Mouse (Mus musculus) hindbrain, embryonic 16.5 days (tissue): Measurements from ENCODE around the gene Gm14226. TPM values are rescaled to one million over a fixed set of nuclear protein-coding genes. Genes with fewer than 3 reads are reported as not detected.
"Not testable (repeated sequence)": the region's sequence is repeated elsewhere in the genome, so short reads cannot be mapped to it uniquely, and the experiment has no call there.

Experiments
- ATAC-seq: fragments of 200-750 bp; cut with Nextera tagmentation; 2 replicates; pipeline ENCODE4 v1.8.0; 2017; ENCODE audit warnings: moderate TSS enrichment, moderate library complexity
- H3K27ac ChIP-seq: fragments of 300-500 bp; sonication (generic); 2 replicates; pipeline ENCODE4 v1.5.1; 2014; ENCODE audit warnings: low read depth, mild to moderate bottlenecking, control low read depth, low read length, moderate library complexity
- H3K27me3 ChIP-seq: fragments of 300-500 bp; sonication (generic); replicated peaks from 2 replicates; pipeline ENCODE4 v1.6.1; 2014; ENCODE audit warnings: low read length; ENCODE audit not compliant: control insufficient read depth, insufficient read depth
- H3K36me3 ChIP-seq: fragments of 300-500 bp; sonication (generic); 2 replicates; pipeline ENCODE4 v1.6.1; 2014; ENCODE audit warnings: mild to moderate bottlenecking, low read length, moderate library complexity, mixed read lengths; ENCODE audit not compliant: control insufficient read depth, insufficient read depth
- H3K4me1 ChIP-seq: fragments of 300-500 bp; sonication (generic); 2 replicates; pipeline ENCODE4 v1.6.1; 2014; ENCODE audit warnings: low read depth, low read length; ENCODE audit not compliant: control insufficient read depth, insufficient read depth
- H3K4me2 ChIP-seq: fragments of 300-500 bp; sonication (generic); 2 replicates; pipeline ENCODE4 v1.6.1; 2014; ENCODE audit warnings: mild to moderate bottlenecking, low read length, control low read depth, moderate library complexity
- H3K4me3 ChIP-seq: fragments of 300-500 bp; sonication (generic); 2 replicates; pipeline ENCODE4 v1.5.1; 2014; ENCODE audit warnings: mild to moderate bottlenecking, low read length, control low read depth, moderate library complexity
- H3K9ac ChIP-seq: fragments of 300-500 bp; sonication (generic); 2 replicates; pipeline ENCODE4 v1.6.1; 2014; ENCODE audit warnings: low read depth, mild to moderate bottlenecking, control low read depth, low read length, moderate library complexity
- H3K9me3 ChIP-seq: fragments of 300-500 bp; sonication (generic); 2 replicates; pipeline ENCODE4 v1.6.1; 2014; ENCODE audit warnings: mild to moderate bottlenecking, low read length, moderate library complexity; ENCODE audit not compliant: control insufficient read depth
- WGBS: fragments of 180-500 bp; shearing (Covaris S2); extraction: QIAGEN DNeasy Blood & Tissue Kit; methylation state at CpG from one replicate; pipeline ENCODE4 v1.1.7; 2014; 5-methylcytosine and 5-hydroxymethylcytosine counted together
- polyA plus RNA-seq: library from polyadenylated mRNA; unstranded; fragments of >200 nt; fragmentation: Nextera tagmentation; extraction: Ambion mirVana; gene quantifications from 2 replicates; pipeline ENCODE4 v1.2.1, GENCODE M21; 2015

Gene Gm14226
- polyA plus RNA-seq, 1 experiment from 2014 or later, result 0.19 TPM

DNA sequence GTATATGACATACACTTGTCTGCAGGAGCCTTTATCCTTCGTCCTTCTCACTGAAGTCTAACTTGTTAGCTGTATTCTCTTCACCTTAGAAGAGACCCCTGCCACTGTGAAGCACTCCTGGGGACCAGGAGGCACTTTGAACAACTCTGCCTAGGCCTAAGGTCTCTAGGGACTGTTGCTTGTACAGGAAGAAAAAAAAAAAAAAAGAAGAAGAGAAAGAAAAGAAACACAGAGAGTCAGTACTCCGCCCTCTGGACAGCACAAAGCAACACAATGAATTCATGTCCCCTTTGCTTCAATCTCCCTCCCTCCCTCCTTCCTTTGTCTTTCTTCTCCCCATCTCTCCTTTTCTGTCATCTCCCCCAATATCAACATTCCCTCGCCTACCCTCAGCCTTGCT, 27.0 kb downstream of the Gm14226 start:
- 69% methylated on average over 3 of the region's 3 CpGs for WGBS
- no peaks in the 10 kb centered on the region for H3K27me3 ChIP-seq
- H3K4me3 ChIP-seq, result no peak overlapping the region
- no peak overlapping the region for H3K27ac ChIP-seq
- H3K36me3 ChIP-seq, result no peaks in the 10 kb centered on the region
- H3K9me3 ChIP-seq, result no peaks in the 10 kb centered on the region
- ATAC-seq, result no peak
- H3K9ac ChIP-seq, result no peak overlapping the region
- H3K4me1 ChIP-seq, result peaks cover 2% of the 10 kb centered on the region
- no peak overlapping the region for H3K4me2 ChIP-seq

DNA sequence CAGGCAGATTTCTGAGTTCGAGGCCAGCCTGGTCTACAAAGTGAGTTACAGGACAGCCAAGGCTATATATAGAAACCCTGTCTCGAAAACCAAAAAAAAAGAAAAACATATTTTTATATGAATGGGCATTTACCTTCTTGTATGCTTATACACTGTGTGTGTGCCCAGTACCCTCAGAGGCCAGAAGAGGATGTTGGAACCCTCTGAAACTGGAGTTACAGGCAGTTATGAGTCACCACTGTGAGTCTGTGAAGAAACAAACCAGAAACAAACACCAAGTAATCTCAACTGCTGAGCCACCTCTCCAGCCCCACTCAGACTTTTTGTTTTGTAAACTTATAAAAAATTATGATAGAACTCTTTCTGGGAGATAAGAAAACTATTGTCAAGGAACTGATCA, 28.7 kb downstream of the Gm14226 start:
- Histone ChIP-seq H3K9ac (no peak overlapping the region), H3K27me3 (no peaks in the 10 kb centered on the region), H3K36me3 (no peaks in the 10 kb centered on the region), H3K4me2 (no peak overlapping the region), H3K4me3 (no peak overlapping the region), H3K27ac (no peak overlapping the region), H3K9me3 (no peaks in the 10 kb centered on the region), H3K4me1 (peaks cover 5% of the 10 kb centered on the region)
- WGBS, result 85% methylated on average over 2 of the region's 2 CpGs
- no peak for ATAC-seq

DNA sequence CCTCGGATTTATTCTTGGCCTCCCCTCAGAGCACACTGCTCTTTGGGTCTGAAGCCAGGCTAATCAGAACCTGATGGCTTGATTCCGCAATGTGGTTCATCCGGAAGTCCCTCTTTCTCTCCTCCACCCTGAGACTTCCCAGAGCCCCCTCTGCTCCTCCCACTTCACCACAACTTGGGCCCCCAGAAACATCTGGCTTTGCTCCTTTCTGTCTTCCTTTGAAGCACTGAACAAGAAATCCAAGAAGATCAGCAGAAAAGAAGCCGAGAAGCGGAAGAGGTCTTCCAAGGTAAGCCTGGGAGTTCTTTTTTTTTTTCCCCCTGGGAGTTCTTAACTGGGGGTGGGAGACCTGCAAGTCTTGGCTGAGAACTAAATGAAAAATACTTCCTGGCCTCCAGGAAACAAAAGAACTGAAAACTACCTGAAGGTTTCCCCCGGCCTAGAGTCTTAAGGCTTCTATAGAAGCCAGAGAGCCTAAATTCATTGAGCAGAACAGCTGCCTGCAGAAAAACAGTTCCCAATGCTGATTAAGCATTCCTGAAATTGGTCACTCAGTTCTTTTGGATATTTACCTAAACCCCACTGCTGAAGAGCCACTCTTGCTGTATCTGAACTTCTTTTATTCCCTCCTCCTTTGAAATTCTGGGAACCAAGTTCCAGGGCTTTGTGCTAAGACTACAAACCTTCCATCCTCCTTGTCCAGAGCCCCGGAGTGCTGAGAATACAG, 29.5 kb downstream of the Gm14226 start:
- Histone ChIP-seq H3K4me1 (peaks cover 5% of the 10 kb centered on the region), H3K9me3 (no peaks in the 10 kb centered on the region), H3K4me3 (no peak overlapping the region), H3K4me2 (no peak overlapping the region), H3K36me3 (no peaks in the 10 kb centered on the region), H3K27ac (no peak overlapping the region), H3K27me3 (no peaks in the 10 kb centered on the region), H3K9ac (no peak overlapping the region)
- ATAC-seq, result no peak
- 73% methylated on average over 7 of the region's 7 CpGs for WGBS

DNA sequence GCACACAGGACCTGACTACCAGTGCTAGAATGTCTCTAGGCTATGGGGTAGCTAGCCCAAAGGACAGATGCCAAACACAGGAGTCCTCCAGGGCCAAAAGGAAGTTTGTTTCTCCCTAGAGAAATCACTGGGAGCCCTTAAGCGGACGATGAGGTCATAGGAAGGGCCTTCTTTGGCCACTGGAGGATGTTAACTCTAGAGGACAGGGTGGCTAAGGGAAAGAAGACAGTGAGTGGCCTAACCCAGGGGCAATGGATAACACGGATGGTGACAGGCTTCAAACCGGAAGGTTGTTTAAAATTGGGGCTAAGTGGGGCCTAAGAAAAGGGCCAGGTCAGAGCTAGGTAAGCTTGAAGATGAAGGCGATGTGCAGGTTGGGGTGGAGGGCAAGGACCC, 32.0 kb downstream of the Gm14226 start:
- no peaks in the 10 kb centered on the region for H3K27me3 ChIP-seq
- no peaks in the 10 kb centered on the region for H3K36me3 ChIP-seq
- ATAC-seq, result no peak
- peaks cover 5% of the 10 kb centered on the region for H3K4me1 ChIP-seq
- H3K9me3 ChIP-seq, result no peaks in the 10 kb centered on the region
- peak overlapping the region; percentile 75 for H3K9ac ChIP-seq
- peak overlapping the region; percentile 60 for H3K4me2 ChIP-seq
- peak overlapping the region; percentile 52 for H3K4me3 ChIP-seq
- WGBS, result 18% methylated on average over 5 of the region's 5 CpGs
- peak overlapping the region; percentile 90 for H3K27ac ChIP-seq

DNA sequence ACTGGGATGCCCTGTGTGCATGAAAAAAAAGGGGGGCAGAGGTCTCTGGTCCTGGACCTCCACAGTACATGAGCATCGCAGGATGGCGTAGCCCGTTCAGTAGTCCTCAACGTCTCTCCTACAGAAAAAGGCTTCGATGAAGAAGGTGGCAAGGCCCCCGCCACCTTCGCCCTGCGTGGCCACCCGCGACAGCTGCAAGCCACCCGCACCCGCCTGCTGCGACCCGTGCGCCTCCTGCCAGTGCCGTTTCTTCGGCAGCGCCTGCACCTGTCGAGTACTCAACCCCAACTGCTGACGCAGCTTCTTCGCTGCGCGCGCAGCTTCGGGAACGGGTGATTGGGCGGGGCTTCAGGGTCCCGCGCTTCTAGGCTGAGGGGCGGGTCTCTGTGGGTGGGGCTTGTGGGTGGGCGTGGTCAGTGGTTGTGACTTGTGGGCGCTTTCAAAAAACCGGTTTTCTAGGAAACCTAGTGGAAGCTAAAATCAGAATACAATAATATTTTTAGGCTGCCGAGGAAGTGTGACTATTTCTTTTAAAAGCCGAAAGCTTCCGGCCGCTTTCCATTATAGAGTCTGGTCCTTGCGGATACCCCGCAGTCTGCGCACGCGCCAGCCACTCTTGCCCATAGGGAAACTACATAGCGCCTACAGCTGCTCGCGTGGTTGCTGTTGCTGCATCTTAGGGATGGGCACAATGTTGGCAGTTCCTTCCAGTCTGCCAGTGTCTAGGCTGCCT, 32.6 kb downstream of the Gm14226 start:
- peak overlapping the region; percentile 90 for H3K27ac ChIP-seq
- peak overlapping the region; percentile 60 for H3K4me2 ChIP-seq
- H3K9ac ChIP-seq, result peak overlapping the region; percentile 75
- no peaks in the 10 kb centered on the region for H3K9me3 ChIP-seq
- H3K27me3 ChIP-seq, result no peaks in the 10 kb centered on the region
- H3K36me3 ChIP-seq, result no peaks in the 10 kb centered on the region
- H3K4me1 ChIP-seq, result peaks cover 5% of the 10 kb centered on the region
- ATAC-seq, result peak; percentile 96
- H3K4me3 ChIP-seq, result peak overlapping the region; percentile 52
- WGBS, result under 1% methylated on average over 45 of the region's 45 CpGs

DNA sequence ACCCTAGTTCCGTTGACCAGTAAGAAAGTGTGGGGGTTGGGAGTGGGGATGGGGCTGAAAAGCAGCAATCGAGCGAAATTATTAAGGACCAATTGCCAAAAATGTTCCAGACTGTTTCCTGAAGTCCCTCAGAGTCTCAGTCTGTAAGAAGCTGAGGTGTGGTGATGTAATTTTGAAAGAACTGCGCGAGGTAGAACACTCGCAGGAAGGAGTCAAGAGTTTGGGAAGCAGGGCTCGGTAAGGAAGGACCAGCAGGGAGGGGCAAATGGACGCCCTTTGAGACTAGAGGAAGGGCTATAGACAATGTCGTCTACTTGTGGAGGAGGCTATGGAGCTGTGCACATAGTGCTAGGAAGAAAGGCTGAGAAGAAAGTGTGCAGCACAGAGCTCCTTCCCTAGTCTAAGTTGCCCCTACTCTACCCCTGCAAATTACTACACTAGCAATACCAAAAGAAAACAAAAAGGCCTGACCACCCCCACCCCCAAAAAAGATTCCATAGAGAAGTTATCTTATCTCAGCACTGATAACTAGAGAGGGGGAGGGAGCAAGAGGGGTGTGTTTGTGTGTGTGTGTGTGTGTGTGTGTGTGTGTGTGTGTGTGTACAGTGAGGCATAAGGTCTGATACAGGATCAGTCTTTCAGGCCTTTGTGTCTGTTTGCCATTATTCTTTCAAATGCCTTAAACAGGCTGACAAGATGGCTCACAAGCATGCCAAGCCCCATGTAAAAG, 33.7 kb downstream of the Gm14226 start:
- no peaks in the 10 kb centered on the region for H3K27me3 ChIP-seq
- WGBS, result 26% methylated on average over 9 of the region's 9 CpGs
- no peaks in the 10 kb centered on the region for H3K36me3 ChIP-seq
- peaks cover 5% of the 10 kb centered on the region for H3K4me1 ChIP-seq
- H3K9me3 ChIP-seq, result no peaks in the 10 kb centered on the region
- no peak for ATAC-seq
- H3K27ac ChIP-seq, result peak overlapping the region; percentile 90
- H3K9ac ChIP-seq, result peak overlapping the region; percentile 57
- H3K4me3 ChIP-seq, result peak overlapping the region; percentile 52
- peak overlapping the region; percentile 60 for H3K4me2 ChIP-seq

DNA sequence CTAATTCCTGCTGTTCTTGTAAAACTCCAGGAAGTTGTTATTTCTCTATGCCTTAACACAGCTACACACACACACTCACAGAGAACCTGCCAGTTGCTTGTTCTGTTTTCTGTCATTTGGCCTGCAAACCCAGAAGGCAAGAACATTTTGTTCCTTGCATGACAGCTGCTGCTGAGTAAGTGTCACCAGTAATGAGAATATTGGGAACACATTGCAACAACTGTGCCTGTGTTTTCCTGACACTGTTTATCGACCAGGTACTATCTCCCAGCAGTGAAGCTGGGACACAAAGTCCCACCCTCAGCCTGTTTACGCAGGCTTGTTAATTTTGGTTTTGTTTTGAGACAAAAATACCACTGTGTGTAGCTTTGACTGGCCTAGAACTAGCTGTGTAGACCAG, 34.6 kb downstream of the Gm14226 start:
- Histone ChIP-seq H3K9me3 (no peaks in the 10 kb centered on the region), H3K36me3 (no peaks in the 10 kb centered on the region), H3K4me2 (no peak overlapping the region), H3K4me1 (peaks cover 5% of the 10 kb centered on the region), H3K27ac (no peak overlapping the region), H3K27me3 (no peaks in the 10 kb centered on the region), H3K9ac (no peak overlapping the region), H3K4me3 (no peak overlapping the region)
- no peak for ATAC-seq
- WGBS, result 81% methylated on average over 2 of the region's 2 CpGs

DNA sequence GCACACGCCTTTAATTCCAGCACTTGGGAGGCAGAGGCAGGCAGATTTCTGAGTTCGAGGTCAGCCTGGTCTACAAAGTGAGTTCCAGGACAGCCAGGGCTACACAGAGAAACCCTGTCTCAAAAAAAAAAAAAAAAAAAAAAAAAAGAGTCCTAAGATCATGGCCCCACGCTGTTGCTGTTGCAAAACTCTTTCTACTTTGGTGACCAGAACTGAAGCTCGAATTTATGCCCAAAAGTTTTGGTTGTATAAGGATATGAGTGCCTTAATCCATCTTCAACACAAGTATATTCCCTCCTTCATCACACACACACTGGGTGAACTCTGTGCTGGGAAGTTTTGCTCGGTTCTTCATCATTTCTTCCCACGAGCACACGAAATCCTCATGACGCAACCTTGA, 35.4 kb downstream of the Gm14226 start:
- not testable (repeated sequence) for H3K9ac ChIP-seq, H3K4me2 ChIP-seq, H3K27me3 ChIP-seq, H3K27ac ChIP-seq, ATAC-seq, H3K36me3 ChIP-seq, H3K4me3 ChIP-seq, H3K4me1 ChIP-seq, H3K9me3 ChIP-seq
- 95% methylated on average over 8 of the region's 8 CpGs for WGBS

DNA sequence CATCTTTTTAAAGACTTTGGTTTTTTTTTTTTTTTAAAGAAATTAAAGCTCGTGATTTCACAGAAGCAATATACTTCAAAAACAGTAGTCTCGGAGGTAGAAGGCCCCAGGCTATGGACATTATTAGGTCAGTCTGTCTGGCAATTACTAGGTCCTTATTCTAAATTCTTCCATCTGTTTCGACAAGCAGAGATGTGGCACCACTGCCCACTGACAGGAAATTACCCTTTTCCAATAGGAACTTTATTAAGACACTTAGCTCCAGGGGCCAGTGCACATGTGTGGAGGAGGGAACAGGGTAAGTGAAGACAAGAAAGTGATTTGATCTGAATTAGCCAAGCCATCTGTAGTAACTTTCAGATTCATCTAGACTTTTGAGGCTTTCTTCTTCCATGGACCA, 36.6 kb downstream of the Gm14226 start:
- 83% methylated on average over 3 of the region's 3 CpGs for WGBS
- H3K27ac ChIP-seq, result no peak overlapping the region
- H3K9me3 ChIP-seq, result no peaks in the 10 kb centered on the region
- no peaks in the 10 kb centered on the region for H3K36me3 ChIP-seq
- H3K9ac ChIP-seq, result no peak overlapping the region
- H3K4me3 ChIP-seq, result no peak overlapping the region
- no peak for ATAC-seq
- no peaks in the 10 kb centered on the region for H3K27me3 ChIP-seq
- no peak overlapping the region for H3K4me2 ChIP-seq
- H3K4me1 ChIP-seq, result peaks cover 5% of the 10 kb centered on the region
